Mouse (Mus musculus) adrenal gland, postnatal 14 days (tissue): ENCODE results near the gene Ccni. TPM values are rescaled to one million over a fixed set of nuclear protein-coding genes. Genes with fewer than 3 reads are reported as not detected.

Experiments used
- DNase-seq: peaks from one replicate; pipeline ENCODE4 v3.0.0; 2021; ENCODE audit warnings: mixed read lengths
- total RNA-seq: library from RNA; stranded (reverse); gene quantifications from 2 replicates; pipeline ENCODE4 v1.2.3, GENCODE M21; 2021

The Ccni gene
- total RNA-seq, 1 experiment from 2014 or later = 240 TPM

DNA sequence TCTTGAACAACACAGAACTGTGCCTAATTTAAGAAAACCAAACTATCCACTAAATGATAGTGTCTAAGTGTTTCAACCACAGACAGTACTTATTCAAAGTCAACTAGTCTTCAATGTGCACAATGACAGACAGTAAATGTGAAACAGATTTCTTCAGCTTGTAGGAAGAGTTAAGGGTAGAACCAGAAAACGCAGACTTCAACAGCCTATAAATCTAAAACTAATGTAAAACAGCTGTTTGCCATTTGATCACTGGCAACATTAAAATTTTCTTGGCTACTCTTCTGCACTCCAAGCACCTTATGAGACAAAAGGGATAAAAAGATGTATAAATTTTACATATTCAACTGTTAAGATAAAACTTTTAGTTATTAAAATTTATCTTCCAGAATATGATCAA, 5.1 kb downstream of the Ccni start:
- DNase-seq = no peak

DNA sequence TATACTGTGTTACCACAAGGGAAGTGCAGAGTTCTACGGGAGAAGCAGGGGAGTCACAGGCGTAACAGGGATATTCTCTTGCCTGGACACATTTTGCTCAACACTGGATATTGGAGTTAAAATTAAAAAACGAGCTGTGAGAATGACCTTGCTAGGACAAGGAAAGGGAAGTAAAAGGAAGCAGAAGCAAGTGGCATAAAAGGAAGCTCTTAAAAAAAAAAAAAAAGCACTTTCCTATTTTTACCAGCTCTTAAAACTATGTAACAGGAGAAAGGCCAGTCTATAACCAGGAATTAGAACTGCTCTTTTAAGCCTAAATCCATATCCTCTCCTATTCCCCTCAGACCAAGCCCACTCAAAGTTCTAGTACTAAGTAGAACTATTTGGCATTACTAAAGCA, 8.1 kb downstream of the Ccni start:
- no peak for DNase-seq

DNA sequence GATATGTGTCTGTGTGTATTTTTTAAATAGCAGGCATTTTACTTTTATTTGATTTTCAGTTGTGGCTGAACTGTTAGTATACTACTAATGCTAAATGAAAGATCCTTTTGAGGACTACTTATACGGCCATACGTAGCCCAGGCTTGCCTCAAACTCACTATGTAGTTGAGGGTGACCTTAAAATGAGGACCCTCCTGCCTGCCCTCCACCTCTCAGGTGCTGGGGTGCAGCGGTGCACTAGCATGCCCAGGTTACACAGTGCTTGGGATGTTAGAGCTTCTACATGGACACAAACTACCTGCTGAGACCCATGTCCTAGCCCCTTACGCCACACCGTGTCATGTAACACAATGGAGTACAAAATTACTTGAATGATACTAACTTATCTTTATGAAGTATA, 15.9 kb downstream of the Ccni start:
- DNase-seq = no peak

DNA sequence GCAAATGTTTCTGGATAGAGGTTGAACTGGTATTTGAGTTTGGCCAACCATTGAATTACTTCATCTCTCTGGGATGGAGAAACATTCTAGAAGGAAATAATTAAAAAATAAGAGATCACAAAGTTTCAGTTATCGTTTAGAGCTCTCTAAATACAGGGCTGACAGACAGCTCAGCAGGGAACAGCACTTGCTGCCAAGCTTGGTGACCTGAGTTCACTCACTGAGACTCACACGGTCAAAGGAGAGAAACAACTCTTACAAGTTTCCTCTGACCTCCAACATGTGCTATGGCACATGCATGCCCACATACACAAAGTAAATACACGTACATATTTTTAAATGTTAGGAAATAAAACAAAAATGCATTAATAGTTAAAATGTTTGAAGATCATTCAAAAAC, 16.7 kb downstream of the Ccni start:
- DNase-seq = peak; percentile 18

DNA sequence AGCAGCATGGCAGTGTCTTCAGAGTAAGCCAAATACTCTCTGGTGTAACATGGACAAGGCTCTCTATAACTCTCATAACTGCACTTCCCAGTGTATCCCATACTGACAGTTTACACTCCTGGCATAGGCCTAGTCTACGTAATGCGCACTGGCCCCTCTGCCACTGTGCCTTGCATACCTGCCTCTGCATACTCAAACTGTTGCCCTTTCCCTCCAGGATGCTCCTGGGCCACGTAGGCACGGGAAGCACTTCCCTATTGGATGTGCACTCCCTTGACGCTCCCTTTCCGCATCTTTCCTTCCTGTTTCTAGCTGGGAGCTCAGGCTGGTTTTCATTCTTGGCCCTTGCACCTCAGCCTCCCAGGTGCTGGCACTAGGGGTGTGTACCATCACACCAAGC, 21.7 kb downstream of the Ccni start:
- DNase-seq = no peak

DNA sequence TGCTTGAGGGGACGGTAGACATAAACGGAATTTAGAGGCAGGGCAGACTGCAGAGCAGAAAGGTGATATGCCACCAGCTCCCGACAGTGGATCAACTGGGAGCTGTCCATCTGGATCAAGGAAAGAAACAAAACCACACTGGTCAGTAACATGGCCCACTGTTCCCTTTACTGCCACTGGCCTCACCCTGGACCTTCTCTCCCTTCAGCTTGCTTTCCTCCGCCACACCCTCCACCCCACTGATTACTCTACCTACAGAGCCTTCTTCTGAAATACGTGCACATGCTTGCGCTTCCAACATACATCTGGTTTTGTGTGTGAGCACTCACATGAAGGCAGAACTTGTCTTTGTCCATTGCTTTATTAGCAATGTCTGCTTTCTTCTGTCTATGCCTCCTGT, 23.0 kb downstream of the Ccni start:
- no peak for DNase-seq

DNA sequence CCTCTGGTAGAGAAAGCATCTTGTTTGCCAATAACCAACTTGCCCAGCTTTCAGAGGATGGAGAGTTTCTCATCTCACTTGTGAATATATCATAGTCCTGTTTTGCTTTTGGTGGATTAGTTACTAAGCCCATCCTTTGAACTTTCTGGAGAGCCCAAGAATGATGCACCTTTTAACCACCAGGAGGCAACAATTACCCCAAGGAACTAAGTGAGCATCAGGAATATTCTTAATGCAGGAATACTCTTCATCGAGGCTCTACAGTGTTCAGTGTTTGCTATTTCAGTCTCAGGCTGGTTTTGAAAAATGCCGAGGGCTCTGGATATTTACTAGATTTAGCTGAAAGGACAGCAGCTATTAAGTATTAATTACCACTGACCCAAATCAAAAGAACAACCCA, 26.0 kb downstream of the Ccni start:
- DNase-seq = peak; percentile 38

DNA sequence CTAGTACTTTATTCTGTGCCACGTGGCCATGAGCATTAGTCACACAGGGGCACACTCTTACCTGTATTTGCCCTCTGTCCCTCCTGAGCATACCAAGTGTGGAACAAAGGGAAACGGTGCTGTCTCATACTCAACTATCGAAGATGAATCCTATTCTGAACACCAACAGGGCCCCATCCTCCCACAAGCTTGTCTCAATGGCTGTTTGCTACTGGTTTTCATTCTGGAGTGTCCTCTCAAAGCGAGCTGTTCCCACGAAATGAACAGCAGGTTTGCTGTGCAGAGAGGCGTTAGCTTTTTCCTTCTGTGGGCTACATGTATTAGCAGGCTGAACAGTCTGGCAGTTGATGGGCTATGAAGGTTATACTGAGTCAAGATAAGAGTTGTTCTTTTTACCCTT, 27.7 kb downstream of the Ccni start:
- no peak for DNase-seq

DNA sequence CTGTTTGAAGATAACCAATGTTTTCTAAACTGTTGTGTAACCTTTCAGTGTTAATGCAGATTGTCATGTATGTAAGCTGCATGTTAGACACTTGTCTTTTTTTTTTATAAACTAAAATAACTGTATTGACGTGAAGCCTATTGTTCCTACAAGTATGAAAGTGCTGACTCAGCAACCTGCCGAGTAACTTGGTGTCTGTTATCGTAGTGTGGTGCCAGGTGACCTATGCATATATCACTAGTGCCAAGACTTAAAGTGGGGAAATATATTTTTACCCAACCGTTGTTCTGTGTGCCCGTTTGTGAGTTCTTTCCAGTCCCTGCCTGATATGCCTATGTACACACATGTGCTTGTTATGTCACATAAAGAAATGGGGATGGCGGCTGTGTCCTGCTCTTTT, 31.6 kb downstream of the Ccni start:
- DNase-seq = no peak

DNA sequence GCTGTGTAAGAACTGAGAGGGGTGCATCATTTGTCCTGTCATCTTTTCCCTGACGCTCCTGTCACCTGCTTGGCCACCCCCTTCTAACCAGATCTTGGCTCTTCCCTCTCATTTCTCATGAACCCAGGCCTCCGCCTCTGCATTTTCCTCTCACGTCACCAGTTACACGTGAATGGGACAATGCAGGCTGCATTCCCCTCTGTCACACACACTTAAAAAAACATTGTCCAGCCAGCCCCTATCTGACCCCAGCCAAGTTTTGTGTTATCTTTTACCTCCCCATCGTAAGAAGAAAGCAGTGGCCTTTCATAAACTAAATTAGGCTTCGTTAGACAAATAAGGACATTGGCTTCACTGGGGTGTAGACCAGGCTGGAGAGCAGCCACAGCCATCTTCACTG, 33.8 kb downstream of the Ccni start:
- no peak for DNase-seq

DNA sequence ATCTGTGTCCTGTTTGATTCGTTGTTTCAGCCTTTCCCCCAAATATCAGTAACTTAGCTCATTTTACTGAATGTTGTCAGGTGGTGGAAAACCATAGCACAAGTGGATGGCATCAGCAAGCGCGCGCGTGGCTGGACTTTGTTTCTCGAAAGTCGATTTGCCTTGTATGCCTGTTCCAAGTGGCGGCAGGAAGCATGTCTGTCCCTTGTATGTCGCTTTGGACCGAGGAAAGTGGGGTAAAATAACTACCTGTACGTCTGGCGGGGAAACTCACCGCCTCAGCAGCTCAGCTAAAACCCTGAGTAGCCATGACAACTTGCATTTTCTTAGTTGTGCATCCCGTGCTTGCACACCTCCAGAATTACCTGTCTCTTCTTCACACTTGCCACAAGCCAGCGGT, 34.9 kb downstream of the Ccni start:
- DNase-seq = no peak

DNA sequence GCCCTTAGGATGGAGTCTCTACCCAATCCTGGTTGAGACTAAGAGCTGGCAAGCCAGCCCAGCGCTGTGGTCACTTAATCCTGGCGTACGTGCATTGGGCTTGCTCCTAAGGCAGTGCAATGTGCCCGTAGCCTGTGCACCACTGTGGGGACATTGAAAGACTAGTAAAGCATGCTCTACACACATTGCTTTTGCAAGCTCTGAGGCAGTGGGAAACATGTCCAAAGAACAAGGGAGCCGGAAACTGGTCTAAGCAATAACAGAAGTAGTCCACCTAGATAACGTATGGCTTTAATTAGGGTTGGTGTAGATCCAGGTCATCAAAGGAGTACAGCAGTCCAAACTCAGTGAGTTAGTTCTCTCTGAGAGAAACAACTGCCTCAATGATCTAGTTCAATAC, 37.6 kb downstream of the Ccni start:
- no peak for DNase-seq

DNA sequence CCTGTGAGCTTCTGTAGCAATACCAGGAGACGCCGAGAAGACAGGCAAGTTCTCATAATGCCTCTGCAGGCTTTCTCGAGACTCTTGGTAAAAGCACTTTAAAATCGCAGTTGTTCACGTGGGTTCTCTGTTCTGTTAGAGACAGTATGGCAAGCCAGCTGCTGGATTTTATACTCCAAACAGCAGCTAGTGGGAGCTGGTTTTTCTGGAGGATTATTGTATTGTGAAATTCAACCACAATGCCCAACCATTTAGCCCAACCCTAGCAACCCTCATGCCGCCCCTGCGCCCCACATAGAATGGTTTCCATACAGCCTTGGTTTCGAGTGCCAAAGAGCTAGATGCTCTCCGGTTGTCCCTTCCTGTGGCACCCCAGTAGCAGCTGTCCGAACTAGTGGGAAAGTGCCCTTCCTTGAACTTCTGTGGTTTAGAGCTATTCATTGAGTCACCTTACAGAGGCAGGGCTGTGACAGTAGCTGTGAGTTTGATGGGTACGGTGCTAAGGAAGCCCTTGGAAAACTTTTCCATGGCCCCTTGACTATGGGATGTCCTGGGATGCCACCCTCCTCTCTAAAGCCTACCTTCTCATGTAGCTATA, 38.3 kb downstream of the Ccni start:
- no peak for DNase-seq

DNA sequence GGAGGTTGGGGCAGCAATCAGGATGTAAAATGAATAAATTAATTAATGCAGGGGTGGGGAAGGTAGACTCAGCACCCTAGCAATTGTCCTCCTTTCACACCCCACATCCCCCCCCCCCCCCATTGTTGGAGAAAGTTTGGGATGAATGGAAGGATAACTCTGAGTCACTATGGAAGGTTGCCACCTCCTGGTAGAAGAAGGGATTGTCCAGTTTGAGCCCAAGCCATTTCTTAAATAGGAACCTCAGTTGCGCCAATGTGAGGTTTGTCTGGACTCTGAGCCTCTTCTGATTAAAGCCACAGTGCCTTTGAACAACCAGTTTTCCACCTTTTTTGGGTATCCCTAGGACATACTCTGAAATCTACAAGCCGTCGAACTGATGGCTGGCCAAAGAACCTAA, 42.8 kb downstream of the Ccni start:
- DNase-seq = peak; percentile 75

DNA sequence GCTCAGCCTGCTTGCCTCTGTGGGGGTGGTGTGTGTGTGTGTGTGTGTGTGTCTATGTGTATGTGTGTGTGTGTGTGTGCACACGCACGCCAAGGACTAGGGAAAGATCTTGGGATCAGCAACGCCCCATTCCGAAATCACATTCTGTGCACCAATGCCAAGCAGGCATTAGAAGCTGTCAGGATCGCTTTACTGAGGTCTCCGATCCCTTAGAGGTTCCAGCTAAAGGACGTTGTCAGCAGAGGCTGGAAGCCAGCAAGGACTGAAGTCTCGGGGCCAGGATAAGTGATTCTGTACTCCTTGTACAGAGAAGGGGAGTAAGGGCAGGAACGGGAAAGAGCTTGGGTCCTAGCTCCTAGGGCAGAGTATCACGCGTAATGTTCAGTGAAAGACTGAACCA, 51.9 kb downstream of the Ccni start:
- DNase-seq = no peak

DNA sequence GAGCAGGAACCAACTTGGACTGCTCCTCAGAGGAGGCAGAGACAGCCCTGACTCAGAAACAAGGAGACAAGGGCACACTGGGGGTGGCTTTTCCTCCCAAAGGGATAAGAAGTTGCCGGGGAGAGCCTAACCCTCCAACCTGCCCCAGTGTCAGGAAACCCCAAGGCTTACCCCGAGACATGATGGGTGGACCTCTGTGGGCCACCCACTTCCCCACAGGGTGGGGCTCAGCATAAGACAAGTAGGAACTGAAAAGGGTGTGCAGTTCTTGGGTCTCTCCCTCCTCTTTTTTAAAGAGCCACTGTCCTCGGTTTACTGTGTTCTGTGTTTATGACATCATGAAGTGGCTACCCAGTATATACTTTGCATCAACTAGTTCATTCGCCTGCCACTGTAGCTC, 53.8 kb downstream of the Ccni start:
- DNase-seq = no peak

DNA sequence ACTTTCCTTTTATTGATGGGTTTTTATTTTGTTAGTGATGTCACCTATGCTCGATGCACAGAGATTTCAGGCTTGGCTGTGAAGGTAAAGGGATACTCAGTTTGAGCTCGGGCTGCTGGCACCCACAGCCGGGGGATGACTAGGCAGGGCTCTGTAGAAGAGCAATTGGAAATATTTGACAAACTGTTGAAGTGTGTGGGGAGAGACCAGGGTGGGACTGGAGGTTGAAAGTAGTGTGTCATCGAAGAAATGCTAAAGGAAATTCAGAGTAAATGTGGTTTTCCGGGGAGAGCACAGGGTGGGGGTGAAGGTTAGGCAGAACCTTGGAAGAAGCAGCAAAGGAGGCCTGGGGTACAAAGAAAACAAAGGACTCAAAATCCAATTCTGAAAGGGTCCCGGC, 54.3 kb downstream of the Ccni start:
- no peak for DNase-seq

DNA sequence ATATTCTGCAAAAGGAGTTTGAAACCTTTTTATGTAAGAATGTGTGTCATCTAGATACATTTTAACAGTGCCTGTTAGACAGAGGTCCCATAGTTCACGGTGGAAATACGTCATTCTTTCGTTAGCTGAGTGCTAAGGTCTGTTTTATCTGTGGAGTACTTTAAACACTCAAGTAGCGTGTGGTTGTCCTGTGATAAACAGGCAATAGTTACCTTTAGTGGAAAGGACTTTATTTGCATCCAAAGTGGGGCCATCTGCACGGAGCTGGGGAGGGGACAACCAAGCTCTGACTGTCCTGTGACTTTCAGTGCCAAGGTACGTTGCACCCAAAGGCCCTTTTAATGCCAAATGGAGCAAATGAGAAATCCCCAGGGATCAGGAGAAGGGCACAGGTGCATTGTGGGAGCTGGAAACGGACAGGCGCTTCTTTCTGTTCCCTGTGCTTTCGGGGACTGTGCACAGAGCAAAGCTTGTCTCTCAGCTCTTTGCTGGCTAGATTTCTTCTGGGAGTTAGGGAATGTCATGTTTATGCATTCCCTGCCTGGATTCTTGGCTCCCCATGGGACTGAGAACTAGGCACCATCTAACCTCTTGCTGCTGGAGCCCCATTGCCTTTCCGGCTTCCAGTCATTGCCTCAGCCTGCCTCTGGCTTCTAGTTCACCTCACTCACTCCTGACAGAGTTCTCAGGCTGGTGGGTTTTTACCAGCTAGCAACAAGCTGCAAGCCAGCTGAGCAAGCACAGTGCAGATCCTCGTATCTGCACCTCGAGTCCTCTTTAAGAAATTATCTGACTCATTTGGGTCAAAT, 56.1 kb downstream of the Ccni start:
- peak; percentile 52 for DNase-seq

DNA sequence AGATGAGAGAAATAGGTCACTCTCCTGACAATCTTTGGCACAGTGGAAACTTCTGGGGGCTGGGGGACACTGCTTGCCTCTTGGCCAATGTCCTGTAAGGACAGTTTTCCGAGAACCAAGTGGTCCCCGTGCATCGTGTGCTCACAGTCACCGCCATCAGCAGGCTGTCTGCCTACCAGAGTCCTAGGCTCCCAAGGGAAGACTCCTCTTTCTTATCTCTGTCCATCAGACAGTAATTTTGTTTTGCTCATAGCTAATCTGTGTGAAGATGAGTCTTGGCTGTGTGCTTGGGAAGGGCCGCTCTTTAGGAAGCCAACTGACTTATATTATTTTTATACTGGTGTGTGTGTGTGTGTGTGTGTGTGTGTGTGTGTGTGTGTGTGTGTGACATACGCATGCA, 60.8 kb downstream of the Ccni start:
- no peak for DNase-seq

DNA sequence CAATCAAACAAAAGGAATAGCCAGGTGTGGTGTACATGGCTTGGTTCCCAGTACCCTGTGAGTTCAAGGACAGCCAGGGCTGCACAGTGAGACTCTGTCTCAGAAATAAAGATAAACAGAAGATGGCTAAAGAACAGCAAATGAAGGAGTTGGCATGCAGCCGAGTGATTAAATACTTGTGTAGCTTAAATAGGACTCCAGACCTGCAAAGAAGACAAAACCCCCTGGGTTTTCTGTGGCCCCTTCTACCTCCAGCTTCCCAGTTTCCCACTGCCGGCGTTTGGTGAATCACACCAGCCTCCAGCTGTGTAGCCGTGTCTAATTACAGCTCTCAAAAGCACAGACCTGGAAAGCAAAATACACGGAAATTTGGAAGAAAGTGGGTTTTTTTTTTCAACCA, 61.4 kb downstream of the Ccni start:
- peak; percentile 41 for DNase-seq

DNA sequence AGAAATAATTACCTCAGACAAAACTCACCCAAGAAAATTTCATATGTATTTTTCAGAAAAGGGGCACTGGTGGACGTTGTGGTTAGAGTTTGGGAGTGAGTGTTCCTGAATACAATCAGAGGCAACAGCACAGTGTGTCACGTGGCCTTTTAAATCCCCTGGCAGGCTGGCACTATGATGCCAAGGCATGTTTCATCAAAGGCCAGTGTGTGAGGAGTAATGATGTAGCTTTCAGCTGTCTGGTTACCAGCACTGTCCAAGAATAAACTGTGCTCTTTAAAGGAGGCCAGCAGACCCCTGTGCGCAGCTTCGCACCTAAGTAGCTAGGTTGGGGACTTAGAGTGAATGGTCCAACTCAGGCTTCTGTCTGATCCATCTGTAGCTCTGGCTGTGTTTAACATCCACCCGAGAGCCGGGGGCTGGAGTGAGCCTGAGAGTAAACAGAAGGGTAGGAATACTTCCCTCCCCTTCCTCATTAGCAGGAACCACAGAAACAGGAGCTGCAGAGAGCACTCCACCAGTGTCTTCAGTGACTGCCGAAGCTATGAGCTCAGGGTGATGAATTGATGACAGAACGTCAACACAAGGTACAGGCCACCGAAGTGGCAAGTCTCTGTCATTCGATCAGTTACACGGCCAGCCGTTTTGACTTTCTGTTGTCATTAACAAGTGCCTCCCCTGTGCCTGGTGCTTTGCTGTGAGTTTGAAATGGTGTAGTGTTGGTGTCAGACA, 62.8 kb downstream of the Ccni start:
- no peak for DNase-seq

DNA sequence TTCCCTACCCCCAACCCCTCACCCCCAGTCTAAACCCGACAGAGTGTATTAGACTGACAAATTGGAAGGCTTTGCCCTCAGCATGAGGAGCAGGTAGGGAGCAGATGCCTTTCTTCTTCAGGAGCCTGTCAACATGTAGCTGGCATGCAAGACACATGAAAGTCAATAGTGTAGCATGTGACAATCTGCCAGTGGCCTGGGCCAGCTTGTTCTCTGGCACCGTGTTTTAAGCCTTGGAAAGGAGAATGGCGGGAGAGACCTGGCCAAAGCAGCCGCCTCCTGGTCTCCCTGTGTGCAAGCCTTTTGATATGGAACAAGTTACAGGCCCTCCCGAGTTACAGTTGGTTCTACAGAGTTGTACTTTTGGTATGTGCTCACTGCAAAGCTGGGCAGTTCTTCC, 65.5 kb downstream of the Ccni start:
- DNase-seq = no peak

DNA sequence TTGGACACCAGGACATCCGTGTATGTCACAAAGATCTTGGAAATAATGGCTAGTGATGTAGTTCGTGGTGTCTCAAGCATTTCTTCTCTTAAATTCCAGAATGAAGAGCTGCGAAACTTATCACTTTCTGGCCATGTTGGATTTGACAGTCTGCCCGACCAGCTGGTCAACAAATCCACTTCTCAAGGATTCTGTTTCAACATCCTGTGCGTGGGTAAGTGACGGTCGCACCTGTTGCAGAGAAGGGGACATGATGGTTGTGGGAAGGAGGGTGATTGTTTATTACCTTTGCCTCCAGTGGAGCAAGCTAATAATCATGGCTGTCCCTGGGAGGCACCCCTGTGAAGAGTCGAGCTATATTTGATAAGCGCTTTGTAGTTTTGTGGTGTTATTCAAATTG, 66.9 kb downstream of the Ccni start:
- no peak for DNase-seq
